Mouse (Mus musculus) C3H10T1/2 (cell line): ENCODE results near the gene Coil. TPM values are rescaled to one million over a fixed set of nuclear protein-coding genes. Genes with fewer than 3 reads are reported as not detected.

Source experiments
- polyA plus RNA-seq, 2 experiments: library from polyadenylated mRNA; unstranded; fragments of >200 nt; fragmentation: generic; extraction: Trizol; gene quantifications; one replicate each; pipeline ENCODE4 v1.2.1; 2012; ENCODE audit warnings: missing spikeins in 2 of 2

Coil gene
- polyA plus RNA-seq: 10 to 100 TPM in 1 of 2 experiments, 1 to 10 TPM in 1; 3.1 to 11.2 TPM

GRCm38 (mm10) chr11:88970202-88970732 is at the start of gene Coil:
Gene Coil (plus strand): TSS chr11:88970252.

GRCm38 (mm10) chr11:88955217-88955969 is 14.7 kb upstream of the Coil start, which contains the start of gene Scpep1:
Gene Scpep1 (minus strand): TSS chr11:88955465.

GRCm38 (mm10) chr11:88966881-88967361 is 3.1 kb upstream of the Coil start, which contains the start of gene Elobl:
Gene Elobl (minus strand): TSS chr11:88966931.

GRCm38 (mm10) chr11:88998974-88999722 is 29.1 kb downstream of the Coil start, which contains the start of gene Trim25:
Gene Trim25 (plus strand): TSS chr11:88999376.

Other genes starting within 250 kb of the Coil start
- 10 to 100 TPM in 1 of 2 experiments, 1 to 10 TPM in 1; 9.1 to 23.0 TPM for gene Akap1, start 105.7 kb upstream of the Coil start, polyA plus RNA-seq
- 100 to 1,000 TPM in 1 of 2 experiments, 10 to 100 TPM in 1; 39.0 to 269 TPM for gene Scpep1, start 14.8 kb upstream of the Coil start, polyA plus RNA-seq
- 10 to 100 TPM in 1 of 2 experiments, under 1 TPM in 1; 0.84 to 21.2 TPM for gene Elobl, start 3.3 kb upstream of the Coil start, polyA plus RNA-seq
- not detected for gene Trim25, start 29.1 kb downstream of the Coil start, polyA plus RNA-seq
- gene Dgke, start 96.6 kb downstream of the Coil start, polyA plus RNA-seq: under 1 TPM; 0.07 to 0.63 TPM
- not detected for gene Gm525, start 103.6 kb downstream of the Coil start, polyA plus RNA-seq